23 mouse cellular contexts compared by ENCODE assay signal in genomic region chr5:134875245-134875644, GRCm38 (mm10). TPM values are rescaled to one million over a fixed set of nuclear protein-coding genes. Genes with fewer than 3 reads are reported as not detected.
"Had no signal": no experiment of that assay in that cellular context is flagged by ENCODE, and none has a peak within 500 bp of the region (broad histone marks: within the 10 kb centered on the region; RNA-seq: fewer than 3 reads in every experiment).

No protein-coding gene starts in this region.

- H3K4me2 ChIP-seq: midbrain, embryonic 11.5 days; midbrain, embryonic 13.5 days; midbrain, embryonic 15.5 days; neural tube, embryonic 13.5 days; neural tube, embryonic 15.5 days; stomach, embryonic 15.5 days had no signal

- DNase-seq: lung, adult 2 months; retina, postnatal 1 day; right cerebral cortex, adult 18-20 months; thymus, adult 2 months; thymus, postnatal 25 days; thymus, postnatal 4 days had no signal

- H3K27ac ChIP-seq: liver, embryonic 14.5 days; macrophage; midbrain, embryonic 13.5 days; midbrain, embryonic 15.5 days; neural tube, embryonic 13.5 days; neural tube, embryonic 15.5 days; stomach, embryonic 15.5 days; stomach, postnatal 0 days had no signal

- H3K9ac ChIP-seq: liver, embryonic 14.5 days; midbrain, embryonic 13.5 days; midbrain, embryonic 15.5 days; neural tube, embryonic 13.5 days; neural tube, embryonic 15.5 days; stomach, embryonic 15.5 days had no signal

- H3K9me3 ChIP-seq: megakaryocyte, embryonic 14.5 days; midbrain, embryonic 13.5 days; midbrain, embryonic 15.5 days; neural tube, embryonic 13.5 days; neural tube, embryonic 15.5 days; stomach, embryonic 15.5 days had no signal

- H3K36me3 ChIP-seq: midbrain, embryonic 13.5 days; midbrain, embryonic 15.5 days; neural tube, embryonic 13.5 days; neural tube, embryonic 15.5 days; stomach, embryonic 15.5 days had no signal

- ATAC-seq: midbrain, embryonic 13.5 days; midbrain, embryonic 15.5 days had no signal

- H3K27me3 ChIP-seq: midbrain, embryonic 13.5 days; midbrain, embryonic 15.5 days; neural tube, embryonic 13.5 days; neural tube, embryonic 15.5 days; stomach, embryonic 15.5 days had no signal

- H3K4me1 ChIP-seq: midbrain, embryonic 13.5 days; midbrain, embryonic 15.5 days; neural tube, embryonic 13.5 days; neural tube, embryonic 15.5 days had no signal

- H3K4me3 ChIP-seq: megakaryocyte, embryonic 14.5 days; midbrain, embryonic 13.5 days; midbrain, embryonic 15.5 days; neural tube, embryonic 13.5 days; neural tube, embryonic 15.5 days; stomach, embryonic 15.5 days had no signal

RNA-seq across cellular contexts. Expression of gene Tmem270, which starts 31.3 kb away (rescaled TPM):
- total RNA-seq: megakaryocyte progenitor cell, adult 5-6 weeks; midbrain, postnatal 0 days; monocyte, adult 5-6 weeks had no signal
- polyA plus RNA-seq: lung, adult 2 months; lung, embryonic 16.5 days; macrophage; midbrain, embryonic 11.5 days; midbrain, embryonic 13.5 days; midbrain, embryonic 15.5 days; neural tube, embryonic 11.5 days; neural tube, embryonic 13.5 days; neural tube, embryonic 15.5 days; spleen, adult 2 months; stomach, embryonic 15.5 days; stomach, postnatal 0 days; thymus, adult 2 months; urinary bladder, adult 2 months had no signal

RNA-seq across cellular contexts. Expression of gene Cldn13, which starts 40.1 kb away (rescaled TPM):
- total RNA-seq: midbrain, postnatal 0 days; monocyte, adult 5-6 weeks had no signal
- polyA plus RNA-seq: lung, adult 2 months; macrophage; midbrain, embryonic 15.5 days; midbrain, postnatal 0 days; neural tube, embryonic 15.5 days; urinary bladder, adult 2 months had no signal

RNA-seq across cellular contexts. Expression of gene Mettl27, which starts 56.9 kb away (rescaled TPM):
- total RNA-seq: monocyte, adult 5-6 weeks had no signal
